Comparison of ENCODE assay signal across 8 mouse cellular contexts in genomic region chr8:110722414-110723011, GRCm38 (mm10). TPM values are rescaled to one million over a fixed set of nuclear protein-coding genes. Genes with fewer than 3 reads are reported as not detected.
A peak's percentile ranks its signal among the peaks of the same experiment; 100 is the strongest.
DNase-seq lines count a peak whose midpoint lies in the region; ATAC-seq and TF ChIP-seq lines count a peak whose summit lies in the region.

No protein-coding gene starts in this region.

- no peak for TF ChIP-seq CTCF in kidney, postnatal 0 days (IDR thresholded peaks at IDR 0.05; ENCODE audit: low read depth)
- TF ChIP-seq CTCF in hindbrain, postnatal 0 days (IDR thresholded peaks at IDR 0.05; ENCODE audit: low read depth), result no peak
- TF ChIP-seq CTCF in midbrain, postnatal 0 days (IDR thresholded peaks at IDR 0.05), result 0 out of 2 replicates have a peak, but pooled peaks have one; percentile 8

- H3K4me3 ChIP-seq in kidney, postnatal 0 days (replicated peaks; ENCODE audit: low read depth, low read length), result peak overlapping the region; percentile 69
- H3K4me3 ChIP-seq in embryonic facial prominence, embryonic 14.5 days (ENCODE audit: low read depth, low read length), result peak overlapping the region; percentile 72
- peak overlapping the region; percentile 90 for H3K4me3 ChIP-seq in hindbrain, postnatal 0 days (ENCODE audit: low read length)
- peak overlapping the region; percentile 85 for H3K4me3 ChIP-seq in midbrain, postnatal 0 days (ENCODE audit: low read depth, low read length)

- H3K9me3 ChIP-seq in kidney, postnatal 0 days (replicated peaks; ENCODE audit: low read length), result no peaks in the 10 kb centered on the region
- no peaks in the 10 kb centered on the region for H3K9me3 ChIP-seq in embryonic facial prominence, embryonic 14.5 days (ENCODE audit: control insufficient read depth, low read length)
- H3K9me3 ChIP-seq in hindbrain, postnatal 0 days (ENCODE audit: low read length), result no peaks in the 10 kb centered on the region
- H3K9me3 ChIP-seq in midbrain, postnatal 0 days (ENCODE audit: low read length), result no peaks in the 10 kb centered on the region

- peaks cover 61% of the 10 kb centered on the region for H3K4me1 ChIP-seq in kidney, postnatal 0 days (replicated peaks; ENCODE audit: insufficient read depth, low read length)
- peaks cover 45% of the 10 kb centered on the region for H3K4me1 ChIP-seq in embryonic facial prominence, embryonic 14.5 days (ENCODE audit: control insufficient read depth, insufficient read depth, low read length)
- H3K4me1 ChIP-seq in hindbrain, postnatal 0 days (ENCODE audit: insufficient read depth, low read length), result peaks cover 69% of the 10 kb centered on the region
- peaks cover 44% of the 10 kb centered on the region for H3K4me1 ChIP-seq in midbrain, postnatal 0 days (ENCODE audit: insufficient read depth, low read length)

- no peak for DNase-seq in kidney, postnatal 0 days (ENCODE audit: low spot score)
- no peak for DNase-seq in kidney, postnatal 10 days
- DNase-seq in embryonic facial prominence, embryonic 14.5 days (ENCODE audit: low spot score), result no peak
- no peak for DNase-seq in hindbrain, postnatal 0 days (ENCODE audit: low spot score)
- peak; percentile 26 for DNase-seq in midbrain, postnatal 0 days (ENCODE audit: low spot score)
- DNase-seq in cerebellum, postnatal 25 days, result no peak
- no peak for DNase-seq in right cerebral cortex, postnatal 14 days
- no peak for DNase-seq in kidney, adult 18-20 months

- H3K27me3 ChIP-seq in kidney, postnatal 0 days (ENCODE audit: insufficient read depth, low read length), result no peaks in the 10 kb centered on the region
- H3K27me3 ChIP-seq in embryonic facial prominence, embryonic 14.5 days (replicated peaks; ENCODE audit: control insufficient read depth, insufficient read depth, low read length), result no peaks in the 10 kb centered on the region
- no peaks in the 10 kb centered on the region for H3K27me3 ChIP-seq in hindbrain, postnatal 0 days (ENCODE audit: insufficient read depth, low read length)
- H3K27me3 ChIP-seq in midbrain, postnatal 0 days (ENCODE audit: insufficient read depth, low read length), result no peaks in the 10 kb centered on the region

- peaks cover 5% of the 10 kb centered on the region for H3K36me3 ChIP-seq in kidney, postnatal 0 days (ENCODE audit: insufficient read depth, low read length)
- H3K36me3 ChIP-seq in embryonic facial prominence, embryonic 14.5 days (ENCODE audit: control insufficient read depth, insufficient read depth, low read length), result peaks cover 16% of the 10 kb centered on the region
- peaks cover 12% of the 10 kb centered on the region; the same call in 1 of the 2 replicates for H3K36me3 ChIP-seq in hindbrain, postnatal 0 days (ENCODE audit: insufficient read depth, low read length)
- peaks cover 15% of the 10 kb centered on the region for H3K36me3 ChIP-seq in midbrain, postnatal 0 days (ENCODE audit: insufficient read depth, low read length)

- H3K27ac ChIP-seq in kidney, postnatal 0 days, result 0 out of 2 replicates have a peak overlapping the region, but pooled peaks have one; percentile 95
- H3K27ac ChIP-seq in embryonic facial prominence, embryonic 14.5 days (replicated peaks; ENCODE audit: low read depth, low read length), result peak overlapping the region; percentile 95
- peak overlapping the region; percentile 98 for H3K27ac ChIP-seq in hindbrain, postnatal 0 days
- peak overlapping the region; percentile 95 for H3K27ac ChIP-seq in midbrain, postnatal 0 days (ENCODE audit: low read depth, low read length)

- 28% methylated on average over 11 of the region's 11 CpGs for WGBS in kidney, postnatal 0 days
- WGBS in embryonic facial prominence, embryonic 14.5 days, result 31% methylated on average over 11 of the region's 11 CpGs
- 20% methylated on average over 11 of the region's 11 CpGs for WGBS in hindbrain, postnatal 0 days
- 29% methylated on average over 11 of the region's 11 CpGs for WGBS in midbrain, postnatal 0 days

- ATAC-seq in kidney, postnatal 0 days (replicated peaks; ENCODE audit: low FRiP score, low read depth), result no peak
- no peak for ATAC-seq in embryonic facial prominence, embryonic 14.5 days (ENCODE audit: low read depth)
- no peak for ATAC-seq in hindbrain, postnatal 0 days
- no peak for ATAC-seq in midbrain, postnatal 0 days (ENCODE audit: low FRiP score)

- H3K4me2 ChIP-seq in kidney, postnatal 0 days (ENCODE audit: low read length), result peak overlapping the region; percentile 81
- peak overlapping the region; percentile 90 for H3K4me2 ChIP-seq in embryonic facial prominence, embryonic 14.5 days (ENCODE audit: low read depth, low read length)
- H3K4me2 ChIP-seq in hindbrain, postnatal 0 days (ENCODE audit: low read depth, low read length), result peak overlapping the region; percentile 81
- H3K4me2 ChIP-seq in midbrain, postnatal 0 days (ENCODE audit: low read depth, low read length, poor library complexity, severe bottlenecking), result peak overlapping the region; percentile 88

- peak overlapping the region; percentile 86; the same call in 1 of the 2 replicates for H3K9ac ChIP-seq in kidney, postnatal 0 days (ENCODE audit: low read depth, low read length)
- H3K9ac ChIP-seq in embryonic facial prominence, embryonic 14.5 days (ENCODE audit: low read depth, low read length), result peak overlapping the region; percentile 89
- H3K9ac ChIP-seq in hindbrain, postnatal 0 days (replicated peaks; ENCODE audit: low read length), result peak overlapping the region; percentile 99
- peak overlapping the region; percentile 99 for H3K9ac ChIP-seq in midbrain, postnatal 0 days (replicated peaks; ENCODE audit: low read length, poor library complexity, severe bottlenecking)

RNA-seq across cellular contexts. Expression of gene Mtss1l, which starts 1.2 kb away (rescaled TPM):
- 8.7 and 12.4 TPM in 2 replicates for polyA plus RNA-seq in kidney, postnatal 0 days (2015; fragmentation: Nextera tagmentation; extraction: Ambion mirVana)
- 13.5 and 13.8 TPM in 2 replicates for polyA plus RNA-seq in embryonic facial prominence, embryonic 14.5 days (2014; fragmentation: Nextera tagmentation; extraction: Ambion mirVana)
- 76.2 and 81.0 TPM in 2 replicates for total RNA-seq in hindbrain, postnatal 0 days (2014; rRNA removed)
- polyA plus RNA-seq in hindbrain, postnatal 0 days (2015; fragmentation: Nextera tagmentation; extraction: Ambion mirVana), result 32.9 TPM in 2 replicates
- total RNA-seq in midbrain, postnatal 0 days (2014; rRNA removed), result 90.5 and 101 TPM in 2 replicates
- polyA plus RNA-seq in midbrain, postnatal 0 days (2015; fragmentation: Nextera tagmentation; extraction: Ambion mirVana), result 35.2 and 37.7 TPM in 2 replicates
